Mouse (Mus musculus): Measurements from ENCODE around the gene Hipk2.

DNA sequence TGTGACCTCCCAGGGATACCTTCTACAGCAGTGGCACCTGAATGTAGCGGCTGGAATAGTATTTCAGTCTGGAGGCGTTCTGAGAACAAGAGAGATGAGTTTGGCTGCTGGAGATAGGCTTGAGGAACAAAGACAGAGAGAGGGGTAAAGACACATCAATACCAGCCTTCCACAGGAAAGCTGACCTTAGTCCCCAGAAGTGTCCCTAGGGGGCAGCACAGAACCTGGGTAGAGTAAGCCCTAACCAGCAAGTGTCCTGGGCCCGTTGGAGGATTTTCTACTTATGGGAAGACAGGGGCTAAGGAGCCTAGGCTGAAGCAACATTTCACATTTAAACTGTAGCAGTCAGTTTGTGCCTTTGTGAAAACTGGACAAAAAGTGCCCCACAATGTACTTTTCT lies 226.4 kb downstream of the Hipk2 start:
- TF ChIP-seq CTCF (IDR thresholded peaks at IDR 0.05; ENCODE audit: control insufficient read depth, insufficient read depth, low read length) (peak; percentile 56), POLR2A (IDR thresholded peaks at IDR 0.05; ENCODE audit: borderline replicate concordance, control insufficient read depth, low read depth, low read length) (no peak)

Data from bone marrow, adult 2 months (tissue).